Mouse (Mus musculus) left cerebral cortex, adult 2 months (tissue): ENCODE measurements around the gene Helz. TPM values are rescaled to one million over a fixed set of nuclear protein-coding genes. Genes with fewer than 3 reads are reported as not detected.

ENCODE experiments used
- DNase-seq, 2 experiments: peaks; one replicate each; pipeline ENCODE4 v3.0.0; 2021 to 2022; ENCODE audit warnings: low spot score in 2 of 2, mixed read lengths in 1 of 2; ENCODE audit errors: extremely low spot score in 1 of 2
- H3K27ac ChIP-seq: fragments of 200-600 bp; 2 replicates; pipeline ENCODE4 v1.8.1; 2022
- H3K4me3 ChIP-seq: fragments of 200-600 bp; 2 replicates; pipeline ENCODE4 v1.8.1; 2022
- CTCF ChIP-seq: fragments of 200-600 bp; IDR thresholded peaks from 2 replicates; pipeline ENCODE4 v1.8.1; 2022; ENCODE audit warnings: antibody characterized with exemption, mild to moderate bottlenecking, moderate library complexity
- intact Hi-C: fragments of 180-260 bp; cut with DNase I; formaldehyde crosslinking; loops from one replicate; pipeline ENCODE4 v1.15.1; 2025
- total RNA-seq, 2 experiments: library from RNA; stranded (reverse); gene quantifications; 2 replicates each; pipeline ENCODE4 v1.2.3; 2021

Gene Helz
- total RNA-seq, 2 experiments from 2014 or later: 52.2 to 53.3 TPM

DNA sequence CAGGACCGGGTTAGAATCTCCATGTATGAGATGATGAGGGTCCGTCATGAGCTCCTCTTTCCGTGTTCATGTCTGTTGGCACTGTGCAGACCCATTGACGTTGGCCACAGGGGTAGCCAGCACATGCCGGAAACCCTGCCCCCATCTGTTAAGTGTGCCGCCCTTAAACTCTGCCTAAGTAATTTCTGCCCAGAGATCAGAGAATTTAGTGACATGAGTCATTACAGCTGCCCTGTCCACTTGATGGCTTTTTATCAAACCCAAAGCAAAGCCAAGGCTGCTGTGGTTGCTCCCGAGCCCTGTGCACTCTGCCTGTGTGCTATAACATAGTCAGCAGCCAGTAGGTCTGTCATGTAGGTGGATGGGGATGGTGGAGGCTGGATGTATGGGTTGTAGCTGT, 83.4 kb downstream of the Helz start:
- TF ChIP-seq CTCF: no peak
- Histone ChIP-seq H3K4me3 (no peak overlapping the region), H3K27ac (no peak overlapping the region)
- intact Hi-C loops: no loop called here
- no peak for DNase-seq

DNA sequence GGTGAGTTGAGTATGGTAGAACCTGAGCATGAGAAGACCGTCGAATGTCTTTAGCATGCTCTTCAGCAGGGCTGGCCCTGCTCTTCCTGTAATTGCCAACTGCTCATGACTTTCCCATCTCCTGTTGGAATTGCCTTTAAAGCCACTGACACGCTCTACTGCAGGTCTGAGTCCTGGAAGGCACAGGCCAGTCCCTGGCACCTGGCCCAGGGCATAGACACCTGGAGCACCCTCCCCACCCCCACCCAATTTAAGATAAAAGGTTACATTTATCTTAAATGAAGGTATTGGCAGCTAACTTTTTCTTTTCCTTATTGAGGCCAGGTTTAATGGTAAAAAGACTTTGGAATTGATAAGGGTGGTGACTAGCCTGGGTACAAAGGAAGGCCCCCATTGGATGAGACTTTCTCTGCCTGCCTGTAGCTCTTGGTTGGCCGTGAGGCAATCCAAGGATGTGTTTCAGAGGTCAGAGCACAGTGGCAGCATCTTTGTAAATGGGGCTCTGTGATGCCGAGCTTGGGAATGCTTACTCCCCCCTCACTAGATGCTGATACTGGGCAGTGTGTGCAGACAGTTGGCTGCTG, 85.9 kb downstream of the Helz start:
- no peak overlapping the region for H3K4me3 ChIP-seq
- DNase-seq: no peak
- intact Hi-C loops: no loop called here
- TF ChIP-seq CTCF: no peak
- H3K27ac ChIP-seq: no peak overlapping the region

DNA sequence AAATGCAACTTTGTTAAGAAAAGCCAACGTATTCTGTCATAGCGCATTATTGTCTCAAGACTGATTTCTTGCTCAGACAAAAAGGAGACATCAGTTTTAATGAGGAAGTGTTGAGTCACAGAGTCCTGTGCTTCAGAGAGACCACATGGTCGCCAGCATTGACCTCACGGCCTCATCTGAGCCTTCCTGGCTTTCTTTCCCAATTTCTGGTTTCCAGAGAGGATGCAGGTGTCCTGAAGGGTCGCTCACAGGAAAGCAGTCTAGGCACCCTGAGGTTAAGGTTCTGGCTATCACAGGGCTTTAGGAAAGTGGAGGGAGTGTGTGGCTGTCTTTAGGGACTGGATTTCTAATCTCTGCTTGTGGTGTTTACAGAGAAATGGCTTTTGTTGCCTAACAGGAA, 90.4 kb downstream of the Helz start:
- H3K27ac ChIP-seq: no peak overlapping the region
- H3K4me3 ChIP-seq: no peak overlapping the region
- TF ChIP-seq CTCF: no peak
- intact Hi-C loops: no loop called here
- DNase-seq: no peak

DNA sequence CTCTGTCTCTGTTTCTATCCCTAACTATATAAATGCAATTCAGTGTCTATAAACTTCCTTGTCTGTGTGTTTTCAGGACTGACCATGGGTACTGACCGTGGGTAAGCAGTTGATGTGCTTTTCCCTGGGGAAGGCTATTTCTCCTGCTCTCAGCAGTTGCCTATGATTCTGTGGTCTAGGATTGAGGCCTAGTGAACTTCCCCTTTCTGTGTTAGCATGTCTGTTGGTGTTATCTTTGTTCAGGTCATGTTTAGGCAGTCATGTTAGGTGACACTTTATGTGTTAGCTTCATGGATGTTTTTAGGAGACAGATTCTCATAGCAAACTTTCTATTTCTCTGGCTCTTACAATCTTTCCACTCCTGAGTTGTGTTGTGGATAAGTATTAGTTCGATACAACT, 91.9 kb downstream of the Helz start:
- DNase-seq: no peak
- Histone ChIP-seq H3K4me3 (no peak overlapping the region), H3K27ac (no peak overlapping the region)
- intact Hi-C loops: no loop called here
- no peak for TF ChIP-seq CTCF

DNA sequence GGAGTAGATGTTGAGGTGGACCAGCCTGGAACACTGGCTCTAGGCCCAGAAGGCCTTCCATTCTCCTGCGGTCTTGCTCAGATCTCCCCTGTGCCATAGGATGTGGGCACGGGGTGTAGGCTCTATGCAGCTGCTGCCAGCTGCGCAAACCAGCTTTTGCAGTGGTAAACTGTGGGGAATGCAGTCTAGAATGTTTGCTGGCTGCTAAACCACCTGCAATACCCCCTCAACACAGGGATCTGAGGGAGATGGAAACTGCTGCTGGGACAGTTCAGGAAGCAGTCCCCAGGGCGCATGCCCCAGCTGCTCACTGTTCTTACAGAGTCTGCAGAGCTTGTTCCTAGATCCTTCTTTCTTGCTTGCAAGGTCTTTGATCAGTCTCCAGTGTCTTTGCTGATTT, 96.7 kb downstream of the Helz start:
- DNase-seq: no peak
- Histone ChIP-seq H3K27ac (no peak overlapping the region), H3K4me3 (no peak overlapping the region)
- intact Hi-C loops: no loop called here
- TF ChIP-seq CTCF: no peak

DNA sequence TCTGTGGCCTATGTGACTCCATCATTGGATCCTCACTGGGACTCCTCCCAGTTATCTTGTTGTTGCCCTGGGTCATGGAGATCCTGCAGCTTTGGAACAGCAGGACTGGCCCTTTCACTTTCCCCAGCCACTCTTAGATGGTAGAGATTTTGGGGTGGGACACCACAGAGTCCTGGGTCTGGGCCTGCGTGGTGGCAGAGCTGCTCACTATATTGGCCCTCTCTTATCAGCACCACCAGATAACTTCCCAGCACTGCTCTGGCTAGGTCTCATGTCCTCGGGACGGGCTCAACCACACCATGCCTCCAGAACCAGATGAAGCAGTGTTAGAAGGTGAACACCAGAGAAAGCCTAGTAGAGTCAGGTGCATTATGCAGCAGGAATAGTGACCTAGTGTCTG, 99.6 kb downstream of the Helz start:
- intact Hi-C loops: no loop called here
- H3K4me3 ChIP-seq: no peak overlapping the region
- no peak for DNase-seq
- TF ChIP-seq CTCF: no peak
- H3K27ac ChIP-seq: no peak overlapping the region

DNA sequence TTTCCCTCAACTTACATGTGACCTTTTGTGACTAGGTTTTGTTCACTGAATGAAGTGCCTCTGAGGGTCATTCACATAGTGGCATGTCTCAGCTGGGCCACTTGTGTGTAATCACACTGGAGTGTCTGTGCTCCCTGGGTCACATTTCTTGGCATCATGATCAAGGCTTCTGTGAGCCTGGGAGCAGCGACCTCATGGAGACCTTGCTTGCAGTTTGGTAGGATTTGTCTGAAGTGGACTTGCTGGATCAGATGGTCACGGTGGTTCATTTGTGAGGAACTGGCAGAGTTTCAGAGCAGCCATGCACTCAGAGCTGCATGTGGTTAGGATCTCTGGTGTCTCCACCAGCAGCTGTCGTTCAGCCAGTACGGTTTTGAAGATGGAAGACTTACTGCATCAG, 100.9 kb downstream of the Helz start:
- H3K27ac ChIP-seq: no peak overlapping the region
- DNase-seq: no peak
- H3K4me3 ChIP-seq: no peak overlapping the region
- intact Hi-C loops: no loop called here
- TF ChIP-seq CTCF: no peak

DNA sequence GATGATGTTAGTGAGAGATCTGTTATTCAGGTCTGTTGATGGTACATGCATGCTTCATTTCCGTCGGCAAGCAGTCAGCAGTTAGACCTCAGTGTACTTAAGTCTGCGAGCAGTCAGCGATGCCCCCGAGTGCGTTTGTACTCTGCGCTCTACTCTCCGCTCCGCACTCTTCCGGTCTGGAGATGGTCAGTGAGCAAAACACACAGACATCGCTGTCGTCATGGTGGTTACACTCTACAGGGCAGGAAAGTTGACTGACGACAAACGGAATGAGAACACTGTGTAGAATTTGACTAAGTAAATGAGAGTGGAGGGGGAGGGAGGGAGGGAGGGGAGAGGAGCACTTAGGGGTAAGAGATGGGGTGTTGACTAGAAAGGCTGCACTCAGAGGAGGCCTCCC, 101.7 kb downstream of the Helz start:
- DNase-seq: no peak
- no peak for TF ChIP-seq CTCF
- intact Hi-C loops: no loop called here
- no peak overlapping the region for H3K27ac ChIP-seq
- no peak overlapping the region for H3K4me3 ChIP-seq

DNA sequence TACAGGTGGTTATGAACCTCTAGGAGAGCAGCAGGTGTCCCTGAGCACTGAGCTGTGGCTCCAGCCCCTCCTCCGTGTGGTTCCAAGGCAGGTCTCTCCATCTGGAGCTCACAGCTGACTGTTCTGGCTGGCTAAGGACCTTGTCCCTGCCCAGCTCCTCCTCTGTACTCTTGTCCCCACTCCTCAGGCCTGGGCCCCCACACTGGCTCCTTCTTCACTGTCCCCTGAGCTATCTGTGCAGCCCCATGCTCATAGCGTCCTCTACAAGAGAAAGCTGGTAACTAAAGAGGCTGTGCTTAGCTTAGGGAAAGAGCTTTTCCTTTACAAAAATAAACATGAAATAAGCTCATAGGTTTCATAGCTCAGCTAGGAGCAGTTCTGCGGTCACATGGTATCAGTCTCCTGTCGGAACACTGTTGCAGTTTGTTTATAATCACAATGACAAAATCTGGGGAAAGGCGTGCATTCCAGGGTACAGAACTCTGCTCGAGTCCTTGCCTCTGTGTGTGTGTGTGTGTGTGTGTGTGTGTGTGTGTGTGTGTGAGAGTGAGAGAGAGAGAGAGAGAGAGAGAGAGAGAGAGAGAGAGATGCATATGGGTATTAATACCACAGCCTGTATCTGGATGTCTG, 102.8 kb downstream of the Helz start:
- intact Hi-C loops: no loop called here
- H3K27ac ChIP-seq: no peak overlapping the region
- H3K4me3 ChIP-seq: no peak overlapping the region
- DNase-seq: no peak
- no peak for TF ChIP-seq CTCF

DNA sequence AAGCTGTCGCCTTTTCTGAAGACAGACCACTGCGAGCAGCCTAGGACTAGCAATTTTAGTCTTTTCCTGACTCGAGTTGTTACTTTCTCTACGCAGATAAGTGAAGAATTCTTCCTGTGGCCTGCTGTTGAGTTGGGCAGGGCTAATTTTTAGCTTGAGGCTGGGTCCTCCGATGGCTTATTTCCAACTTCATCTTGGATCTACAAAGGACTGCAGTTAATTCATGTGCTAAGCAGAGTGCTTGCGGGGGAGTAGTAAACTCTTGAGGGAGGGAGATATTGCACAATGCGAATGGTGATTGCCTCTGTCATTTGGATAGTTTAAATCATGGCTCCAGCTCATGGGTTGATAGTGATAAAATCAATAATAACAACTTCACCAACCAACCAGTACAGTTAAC, 103.7 kb downstream of the Helz start:
- Histone ChIP-seq H3K27ac (no peak overlapping the region), H3K4me3 (no peak overlapping the region)
- no peak for DNase-seq
- TF ChIP-seq CTCF: no peak
- intact Hi-C loops: no loop called here

DNA sequence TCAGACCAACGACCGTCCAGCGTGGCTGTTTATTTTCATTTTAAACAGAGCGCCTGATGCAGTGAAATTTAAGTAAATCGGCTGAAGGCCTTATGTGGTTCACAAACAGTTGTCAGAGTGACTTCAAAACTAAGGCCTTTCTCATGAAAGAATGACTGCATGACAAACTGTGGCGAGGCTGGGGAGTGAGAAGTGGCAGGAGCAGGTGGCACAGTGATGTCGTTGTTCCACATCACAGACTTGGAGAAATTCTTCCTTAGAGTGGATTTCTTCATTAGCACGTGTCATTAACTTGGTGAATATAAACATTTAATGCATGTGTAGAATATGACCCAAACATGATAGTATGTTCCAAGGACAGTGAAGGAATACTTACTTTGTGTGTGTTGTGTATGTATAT, 104.4 kb downstream of the Helz start:
- Histone ChIP-seq H3K27ac (no peak overlapping the region), H3K4me3 (no peak overlapping the region)
- intact Hi-C loops: no loop called here
- DNase-seq: no peak
- no peak for TF ChIP-seq CTCF

DNA sequence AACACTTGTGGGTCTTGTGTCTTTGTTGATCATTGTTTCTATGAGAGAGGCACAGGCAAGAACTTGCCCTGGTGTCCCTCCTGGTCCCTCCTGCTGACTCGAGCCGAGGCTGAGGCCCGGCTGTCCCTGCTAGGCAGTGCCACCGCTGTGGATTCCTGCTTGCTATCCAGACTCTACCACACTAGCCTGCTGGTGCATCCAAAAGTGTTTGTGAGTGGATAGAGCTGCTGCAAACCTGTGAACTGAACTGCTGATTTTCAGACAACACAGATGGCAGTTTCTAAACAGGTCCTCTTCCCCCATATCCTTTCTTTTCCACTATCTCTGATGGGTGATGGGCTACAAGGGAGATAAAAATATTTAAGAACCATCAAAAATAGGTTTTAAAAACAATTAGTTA, 107.8 kb downstream of the Helz start:
- no peak overlapping the region for H3K4me3 ChIP-seq
- no peak overlapping the region for H3K27ac ChIP-seq
- no peak for DNase-seq
- intact Hi-C loops: no loop called here
- no peak for TF ChIP-seq CTCF

DNA sequence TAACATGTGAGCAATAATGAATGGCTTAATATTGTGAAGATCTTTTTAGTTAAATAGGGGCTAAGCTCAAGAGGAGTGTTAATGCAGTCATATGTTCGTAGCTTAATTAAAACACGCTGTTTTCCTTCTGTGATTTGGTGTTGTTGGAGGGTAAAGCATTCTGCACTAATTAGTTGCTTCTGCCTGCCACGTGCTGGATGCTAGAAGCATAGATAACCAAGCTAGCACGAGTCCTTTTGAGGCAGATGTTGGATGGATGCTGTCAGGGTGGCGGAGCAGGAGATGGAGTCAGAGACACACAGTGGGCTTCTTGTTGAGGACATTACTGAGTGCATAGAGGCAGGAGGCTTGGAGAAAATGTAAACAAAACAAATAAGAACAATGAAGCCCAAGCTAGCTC, 109.4 kb downstream of the Helz start:
- Histone ChIP-seq H3K27ac (no peak overlapping the region), H3K4me3 (no peak overlapping the region)
- DNase-seq: no peak
- intact Hi-C loops: no loop called here
- TF ChIP-seq CTCF: no peak
